Mouse (Mus musculus) cortical plate, adult 2 months (tissue): ENCODE data around the gene Slc35g1.

Experiments
- CTCF ChIP-seq: fragments of 200-500 bp; IDR thresholded peaks from 2 replicates; pipeline ENCODE4 v1.5.1; 2011; ENCODE audit warnings: mild to moderate bottlenecking, control low read depth, low read length; ENCODE audit not compliant: insufficient read depth; ENCODE audit errors: extremely low read depth
- POLR2A ChIP-seq: fragments of 200-500 bp; IDR thresholded peaks from 2 replicates; pipeline ENCODE4 v1.6.1; 2011; ENCODE audit warnings: mild to moderate bottlenecking, low read length, control low read depth; ENCODE audit not compliant: insufficient read depth; ENCODE audit errors: extremely low read depth

DNA sequence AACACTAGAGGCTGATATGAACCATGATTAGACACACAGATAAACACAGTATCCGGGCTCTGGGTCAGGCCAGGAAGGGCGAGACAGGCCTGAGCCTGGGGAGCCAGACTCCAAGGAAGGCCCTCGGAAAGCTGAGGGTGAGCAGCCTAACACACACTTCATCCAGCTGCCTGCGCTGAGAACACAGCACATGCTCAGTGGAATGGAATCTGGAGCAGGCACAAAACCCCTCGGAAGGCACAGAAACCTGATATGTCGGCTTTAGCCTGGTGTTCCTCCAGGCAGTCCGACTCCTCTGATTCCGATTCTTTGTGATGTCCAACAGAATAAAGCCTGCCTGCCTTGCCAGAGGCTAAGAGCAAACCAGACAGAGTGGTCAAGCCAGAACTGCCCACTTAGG, 46.1 kb downstream of the Slc35g1 start:
- TF ChIP-seq CTCF (no peak), POLR2A (no peak)
